Mouse (Mus musculus) heart, embryonic 14.5 days (tissue): ENCODE results near the gene Cdkn2c. TPM values are rescaled to one million over a fixed set of nuclear protein-coding genes. Genes with fewer than 3 reads are reported as not detected.
A peak's percentile ranks its signal among the peaks of the same experiment; 100 is the strongest.

Experiments
- ATAC-seq: fragments of 200-750 bp; cut with Nextera tagmentation; 2 replicates; pipeline ENCODE4 v1.8.0; 2017; ENCODE audit warnings: low read depth, moderate TSS enrichment; ENCODE audit not compliant: insufficient number of reproducible peaks, insufficient read depth, low FRiP score
- H3K27ac ChIP-seq, 2 experiments: fragments of 200-500 bp in 1 of 2; fragments of 300-500 bp in 1 of 2; sonication (generic) in 1 of 2; replicated peaks in 1 of 2; 2 replicates each; pipeline ENCODE4 v1.5.1; 2012 to 2014; ENCODE audit warnings: low read depth in 2 of 2, low read length in 2 of 2, control low read depth in 1 of 2, mild to moderate bottlenecking in 1 of 2, mixed read lengths in 1 of 2; ENCODE audit not compliant: control insufficient read depth in 1 of 2, insufficient read depth in 1 of 2
- H3K27me3 ChIP-seq: fragments of 300-500 bp; sonication (generic); 2 replicates; pipeline ENCODE4 v1.6.1; 2014; ENCODE audit warnings: mild to moderate bottlenecking, low read length, control low read depth; ENCODE audit not compliant: control insufficient read depth, insufficient read depth
- H3K36me3 ChIP-seq: fragments of 300-500 bp; sonication (generic); 2 replicates; pipeline ENCODE4 v1.6.1; 2014; ENCODE audit warnings: mild to moderate bottlenecking, control low read depth, low read length, mixed read lengths; ENCODE audit not compliant: control insufficient read depth, insufficient read depth
- H3K4me1 ChIP-seq, 2 experiments: fragments of 200-500 bp in 1 of 2; fragments of 300-500 bp in 1 of 2; sonication (generic) in 1 of 2; 2 replicates each; pipeline ENCODE4 v1.6.1; 2012 to 2014; ENCODE audit warnings: low read length in 2 of 2, control low read depth in 1 of 2, mixed read lengths in 1 of 2; ENCODE audit not compliant: control insufficient read depth in 2 of 2, insufficient read depth in 2 of 2
- H3K4me2 ChIP-seq: fragments of 300-500 bp; sonication (generic); 2 replicates; pipeline ENCODE4 v1.6.1; 2014; ENCODE audit warnings: mild to moderate bottlenecking, low read length
- H3K4me3 ChIP-seq, 2 experiments: fragments of 200-500 bp in 1 of 2; fragments of 300-500 bp in 1 of 2; sonication (generic) in 1 of 2; 2 replicates each; pipeline ENCODE4 v1.5.1; 2012 to 2014; ENCODE audit warnings: low read length in 2 of 2, mild to moderate bottlenecking in 2 of 2, control low read depth in 1 of 2, low read depth in 1 of 2, moderate library complexity in 1 of 2; ENCODE audit not compliant: control insufficient read depth in 1 of 2, insufficient read depth in 1 of 2
- H3K9ac ChIP-seq: fragments of 300-500 bp; sonication (generic); 2 replicates; pipeline ENCODE4 v1.6.1; 2014; ENCODE audit warnings: mild to moderate bottlenecking, low read length
- H3K9me3 ChIP-seq: fragments of 300-500 bp; sonication (generic); 2 replicates; pipeline ENCODE4 v1.6.1; 2016; ENCODE audit warnings: low read length, control low read depth; ENCODE audit not compliant: control insufficient read depth
- WGBS: fragments of 180-500 bp; shearing (Covaris S2); extraction: QIAGEN DNeasy Blood & Tissue Kit; methylation state at CpG from one replicate; pipeline ENCODE4 v1.1.7; 2014; 5-methylcytosine and 5-hydroxymethylcytosine counted together
- polyA plus RNA-seq: library from polyadenylated mRNA; unstranded; fragments of >200 nt; fragmentation: Nextera tagmentation; extraction: Ambion mirVana; gene quantifications from 2 replicates; pipeline ENCODE4 v1.2.1, GENCODE M21; 2014

The Cdkn2c gene
- polyA plus RNA-seq, 1 experiment from 2014 or later, result 15.3 TPM

DNA sequence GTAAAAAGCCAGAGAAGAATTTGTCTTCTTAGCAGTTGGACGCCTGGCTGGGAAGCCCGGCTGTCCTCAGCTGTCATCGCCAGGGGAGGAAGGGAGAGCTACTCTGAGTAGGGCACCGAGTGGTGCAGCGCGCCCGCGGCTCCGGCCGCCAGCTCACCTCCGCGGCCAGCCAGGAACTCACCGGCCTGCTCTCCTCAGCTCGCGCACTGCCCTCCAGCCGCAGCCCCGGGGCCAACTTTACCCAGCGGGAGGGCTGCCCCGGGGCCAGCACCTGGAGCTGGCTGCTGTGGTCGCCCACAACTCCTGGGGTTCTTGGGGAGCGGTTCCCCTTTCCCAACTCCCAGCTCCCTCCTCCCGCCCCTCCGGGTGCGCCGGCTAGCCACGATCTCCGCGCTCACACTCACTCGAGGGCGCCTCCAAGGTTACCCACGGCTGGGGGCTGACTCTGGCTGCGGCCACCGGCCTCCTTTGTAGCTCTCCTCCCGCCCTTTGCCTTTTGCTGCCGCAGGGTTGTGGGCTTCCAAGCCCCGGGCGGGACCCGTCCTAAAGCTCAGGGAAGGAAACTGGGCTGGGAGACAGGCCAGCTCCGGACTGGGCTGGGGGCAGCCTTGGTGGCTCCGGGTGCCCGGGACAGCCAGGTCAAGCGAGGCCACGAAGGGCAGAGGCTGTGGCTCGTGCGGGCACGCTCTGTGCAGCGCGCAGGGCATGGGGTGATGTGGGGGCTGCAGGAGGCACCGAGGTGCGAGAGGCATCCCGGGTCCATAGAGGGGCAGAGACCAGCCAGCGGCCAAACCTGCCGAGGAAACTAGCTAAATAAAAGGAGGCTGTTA, 9.8 kb downstream of the Cdkn2c start:
- Histone ChIP-seq H3K27ac (no peak overlapping the region), H3K4me3 (peak overlapping the region; percentile 45 to 55), H3K9me3 (no peaks in the 10 kb centered on the region), H3K9ac (peak overlapping the region; percentile 68), H3K4me1 (peaks cover 2 to 7% of the 10 kb centered on the region in 2 experiments; a peak in 2 of 4 replicates), H3K36me3 (no peaks in the 10 kb centered on the region), H3K4me2 (peak overlapping the region; percentile 99), H3K27me3 (peaks cover 60% of the 10 kb centered on the region)
- peak; percentile 75 for ATAC-seq
- under 1% methylated on average over 48 of the region's 53 CpGs for WGBS

DNA sequence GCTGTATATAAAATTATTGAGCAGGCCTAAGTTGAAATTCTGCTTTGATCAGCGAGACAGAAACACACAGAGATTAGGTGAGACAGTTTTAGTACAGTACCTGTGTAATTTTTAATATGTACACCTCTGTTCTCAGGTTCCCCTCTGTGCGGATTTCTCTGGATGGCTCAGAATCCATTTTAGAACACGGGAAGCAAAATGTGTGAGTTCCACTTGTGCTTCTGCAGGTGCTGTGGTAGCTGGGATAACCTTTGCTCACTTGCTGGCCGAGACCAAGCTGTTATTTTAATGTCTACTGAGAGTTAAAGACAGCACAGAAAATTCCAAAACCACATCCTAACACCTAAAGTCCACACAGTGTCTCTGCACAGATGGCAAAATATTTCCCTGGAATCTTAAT, 10.7 kb downstream of the Cdkn2c start:
- WGBS, result 26% methylated on average over 4 of the region's 4 CpGs
- Histone ChIP-seq H3K9me3 (no peaks in the 10 kb centered on the region), H3K36me3 (no peaks in the 10 kb centered on the region), H3K27me3 (peaks cover 54% of the 10 kb centered on the region), H3K4me3 (no peak overlapping the region), H3K27ac (no peak overlapping the region), H3K4me2 (no peak overlapping the region), H3K4me1 (peaks cover 2 to 7% of the 10 kb centered on the region in 2 experiments; a peak in 2 of 4 replicates), H3K9ac (no peak overlapping the region)
- no peak for ATAC-seq

DNA sequence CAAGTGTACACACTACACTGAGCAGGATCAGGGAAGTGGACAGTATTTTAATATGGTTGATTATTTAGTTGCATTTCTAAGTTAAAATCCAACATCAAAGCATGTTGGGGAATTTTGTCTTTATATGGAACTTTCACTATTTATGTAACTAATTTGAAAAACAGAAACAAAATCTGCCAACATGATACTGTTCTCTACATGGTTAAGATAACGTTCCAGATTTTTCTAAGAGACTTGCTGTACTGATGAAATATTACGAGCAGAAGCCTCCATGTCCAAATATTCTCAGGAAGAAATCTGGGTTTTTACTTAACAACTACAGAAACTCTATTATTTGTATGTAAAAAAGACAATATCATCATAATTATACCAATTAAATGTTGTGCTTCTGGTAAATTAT, 11.3 kb downstream of the Cdkn2c start:
- no peak overlapping the region for H3K27ac ChIP-seq

DNA sequence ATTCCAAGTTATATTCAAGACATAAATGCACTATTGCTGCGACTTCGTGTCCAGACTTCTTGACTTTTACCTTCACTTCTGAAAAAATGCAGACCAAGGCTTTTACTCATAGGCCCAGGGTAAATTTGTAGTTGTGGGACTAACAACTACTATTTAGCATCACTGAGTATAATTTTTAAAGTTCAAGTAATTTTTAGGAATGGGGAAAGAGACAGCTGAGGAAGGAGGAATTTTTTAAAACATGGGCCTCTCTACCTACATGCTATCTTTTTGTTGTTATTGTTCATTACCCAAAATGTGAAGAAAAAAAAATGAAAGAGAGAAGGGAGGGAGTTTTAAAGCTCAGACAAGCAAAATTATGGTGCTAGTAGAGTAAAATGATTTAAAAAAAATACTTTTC, 12.3 kb downstream of the Cdkn2c start:
- H3K36me3 ChIP-seq, result no peaks in the 10 kb centered on the region
- no peak overlapping the region for H3K27ac ChIP-seq
- H3K27me3 ChIP-seq, result peaks cover 43% of the 10 kb centered on the region
- 63% methylated on average over 2 of the region's 2 CpGs for WGBS
- no peak overlapping the region for H3K4me3 ChIP-seq
- no peak overlapping the region for H3K4me2 ChIP-seq
- ATAC-seq, result no peak
- no peaks in the 10 kb centered on the region for H3K9me3 ChIP-seq
- H3K9ac ChIP-seq, result no peak overlapping the region
- H3K4me1 ChIP-seq, result peaks cover 2 to 7% of the 10 kb centered on the region in 2 experiments; a peak in 2 of 4 replicates

More for the DNA sequence above, 11.3 kb downstream of the Cdkn2c start:
- peaks cover 2 to 7% of the 10 kb centered on the region in 2 experiments; a peak in 2 of 4 replicates for H3K4me1 ChIP-seq
- ATAC-seq, result no peak
- H3K9ac ChIP-seq, result no peak overlapping the region
- 57% methylated on average over 2 of the region's 2 CpGs for WGBS
- no peaks in the 10 kb centered on the region for H3K9me3 ChIP-seq
- no peaks in the 10 kb centered on the region for H3K36me3 ChIP-seq
- peaks cover 50% of the 10 kb centered on the region for H3K27me3 ChIP-seq
- H3K4me3 ChIP-seq, result no peak overlapping the region
- no peak overlapping the region for H3K4me2 ChIP-seq

DNA sequence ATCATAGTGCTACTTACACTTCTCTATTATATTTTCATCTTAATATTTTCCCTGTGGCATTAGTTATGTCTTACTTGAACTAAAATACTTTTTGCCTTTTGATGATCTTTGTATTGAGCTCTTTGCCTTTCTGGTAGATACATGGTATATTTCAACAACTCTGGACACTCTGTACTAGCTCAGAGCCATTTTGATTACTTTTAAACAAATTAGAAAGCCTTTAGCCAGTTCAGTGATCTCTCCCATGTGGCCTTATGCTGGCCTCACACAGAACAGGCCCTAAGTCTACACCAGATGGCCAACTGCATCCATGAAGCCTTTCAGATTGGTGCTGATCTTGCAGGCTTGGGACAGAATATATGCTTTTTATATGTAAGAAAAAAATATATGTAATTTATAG, 13.7 kb downstream of the Cdkn2c start:
- Histone ChIP-seq H3K4me3 (no peak overlapping the region), H3K9ac (no peak overlapping the region), H3K27me3 (peaks cover 29% of the 10 kb centered on the region), H3K4me2 (no peak overlapping the region), H3K9me3 (no peaks in the 10 kb centered on the region), H3K27ac (no peak overlapping the region), H3K36me3 (no peaks in the 10 kb centered on the region), H3K4me1 (peaks cover 2 to 7% of the 10 kb centered on the region in 2 experiments; a peak in 2 of 4 replicates)
- no peak for ATAC-seq

DNA sequence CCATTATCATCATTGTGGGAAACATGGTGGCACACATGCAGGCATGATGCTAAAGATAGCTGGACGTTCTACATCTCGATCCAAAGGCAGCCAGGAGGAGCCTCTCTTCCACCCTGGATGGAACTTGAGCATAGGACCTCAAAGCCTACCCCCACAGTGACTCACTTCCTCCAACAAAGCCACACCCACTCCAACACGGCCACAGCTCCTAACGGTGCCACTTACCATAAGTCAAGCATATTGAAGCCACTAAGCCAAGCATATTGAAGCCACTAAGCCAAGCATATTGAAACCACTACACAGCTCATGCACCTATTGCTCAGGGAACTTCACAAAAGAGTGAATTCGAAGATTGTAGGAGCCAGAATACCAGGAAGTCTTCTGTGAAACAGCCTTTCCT, 17.7 kb downstream of the Cdkn2c start:
- H3K27ac ChIP-seq, result no peak overlapping the region

DNA sequence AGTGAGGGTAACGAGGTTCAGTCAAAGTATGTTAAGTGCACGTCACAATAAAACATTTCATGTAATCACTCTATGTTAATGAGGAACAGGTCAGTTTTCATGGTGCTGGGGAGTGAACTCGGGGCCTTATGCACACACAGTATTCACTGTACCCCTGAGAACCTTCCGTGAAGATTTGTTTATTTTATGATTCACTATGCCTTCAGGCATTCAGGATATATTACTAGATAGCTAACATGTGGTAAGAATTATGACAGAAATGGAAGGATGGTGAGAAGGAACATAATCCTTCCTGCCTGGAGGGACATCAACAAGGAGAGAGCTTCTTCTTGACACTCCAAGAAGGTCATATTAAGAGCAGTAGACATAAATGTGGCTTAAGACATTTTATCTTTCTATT, 19.7 kb downstream of the Cdkn2c start:
- Histone ChIP-seq H3K27ac (no peak overlapping the region), H3K4me1 (no peaks in the 10 kb centered on the region), H3K9ac (no peak overlapping the region), H3K36me3 (no peaks in the 10 kb centered on the region), H3K27me3 (no peaks in the 10 kb centered on the region), H3K9me3 (no peaks in the 10 kb centered on the region), H3K4me3 (no peak overlapping the region), H3K4me2 (no peak overlapping the region)
- WGBS, result 67% methylated on average over 4 of the region's 4 CpGs
- ATAC-seq, result no peak

More for the DNA sequence above, 17.7 kb downstream of the Cdkn2c start:
- no peaks in the 10 kb centered on the region for H3K4me1 ChIP-seq
- 69% methylated on average over 5 of the region's 5 CpGs for WGBS
- H3K4me2 ChIP-seq, result no peak overlapping the region
- no peak for ATAC-seq
- no peak overlapping the region for H3K4me3 ChIP-seq
- no peaks in the 10 kb centered on the region for H3K9me3 ChIP-seq
- H3K36me3 ChIP-seq, result no peaks in the 10 kb centered on the region
- no peak overlapping the region for H3K9ac ChIP-seq
- no peaks in the 10 kb centered on the region for H3K27me3 ChIP-seq
